Mouse (Mus musculus) left cerebral cortex, postnatal 36 days (tissue): ENCODE data around the gene Gnmt. TPM values are rescaled to one million over a fixed set of nuclear protein-coding genes. Genes with fewer than 3 reads are reported as not detected.

ENCODE experiments used
- DNase-seq, 2 experiments: peaks; one replicate each; pipeline ENCODE4 v3.0.0; 2021 to 2022; ENCODE audit warnings: low spot score in 2 of 2, mixed read lengths in 1 of 2
- intact Hi-C: fragments of 180-260 bp; cut with DNase I; formaldehyde crosslinking; loops from one replicate; pipeline ENCODE4 v1.15.1; 2025
- total RNA-seq, 2 experiments: library from RNA; stranded (reverse); gene quantifications; 2 replicates each; pipeline ENCODE4 v1.2.3; 2021

Gene Gnmt
- total RNA-seq, 2 experiments from 2014 or later: 0.52 TPM

DNA sequence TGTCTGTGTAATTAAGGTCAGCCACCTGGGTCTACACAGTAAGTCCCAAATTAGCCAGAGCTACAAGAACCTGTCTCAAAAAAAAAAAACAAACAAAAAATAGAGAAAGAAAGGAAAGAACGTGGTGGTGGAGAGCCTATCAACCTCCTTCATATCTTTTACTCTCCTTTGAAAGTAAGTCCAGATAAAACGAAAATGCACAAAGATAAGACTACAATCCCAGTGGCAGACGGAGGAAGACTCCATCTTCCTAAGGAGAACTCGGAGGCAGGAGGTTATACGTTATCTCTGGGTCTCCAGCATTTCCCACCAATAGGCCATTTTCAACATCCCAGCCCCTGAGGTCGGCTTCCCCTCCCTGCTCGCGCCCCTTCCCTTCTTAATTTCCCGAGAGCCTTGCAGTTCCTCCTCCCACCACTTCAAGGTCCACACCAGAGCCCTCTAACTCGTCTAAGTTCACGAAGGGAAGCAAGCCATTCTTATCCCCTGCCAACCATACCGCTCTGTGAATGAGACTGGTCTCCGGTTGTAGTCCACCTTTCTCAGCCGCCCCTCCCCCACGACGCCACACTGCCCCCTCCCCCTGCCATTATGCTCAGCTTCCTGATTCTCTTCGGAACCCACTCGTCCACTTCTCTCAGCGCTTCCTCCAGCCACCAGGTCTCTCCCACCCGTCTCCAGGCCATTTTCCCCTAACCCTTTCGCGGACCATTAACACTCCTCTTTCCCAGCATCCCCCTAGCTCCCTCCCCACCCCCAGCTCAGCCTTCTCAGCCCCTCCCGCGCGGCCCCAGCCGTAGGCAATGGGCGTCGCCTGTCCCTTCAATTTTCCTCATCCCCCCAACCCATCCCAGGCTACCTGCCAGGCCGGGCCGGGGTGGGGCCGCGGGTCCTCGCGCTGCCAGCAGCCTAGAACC is 48.9 kb downstream of the Gnmt start:
- intact Hi-C loops: loop anchor here (2.0 kb wide), 1 partner anchor 33 kb away; the partner anchor contains the start of genes Klc4 and Mrpl2

DNA sequence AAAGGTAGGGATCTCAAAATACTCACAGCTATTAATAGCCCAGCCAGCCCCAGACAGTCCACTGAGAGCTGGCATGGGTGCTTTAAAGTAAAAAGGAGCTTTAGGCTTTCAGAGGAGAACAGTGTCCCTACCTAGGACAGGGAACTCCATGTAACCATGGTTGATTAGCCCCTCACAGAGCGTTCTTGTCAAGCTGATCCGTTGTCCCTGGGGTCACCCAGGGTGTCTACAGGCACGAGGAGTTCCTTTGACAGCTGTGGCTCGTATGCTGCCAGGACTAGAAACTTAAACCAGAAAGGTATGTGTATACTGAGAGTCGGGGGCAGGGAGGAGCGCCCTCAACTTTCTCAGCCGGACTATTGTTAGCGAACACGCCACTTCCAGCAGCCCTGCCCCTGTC is 50.1 kb downstream of the Gnmt start:
- DNase-seq: no peak
- intact Hi-C loops: no loop called here

More for the DNA sequence above, 48.9 kb downstream of the Gnmt start:
- DNase-seq: no peak

GRCm38 (mm10) chr17:46678416-46678815 is 50.6 kb downstream of the Gnmt start, which contains the start of gene Mea1:
TSS of gene Mea1 (plus strand) at chr17:46678793.
- DNase-seq: no peak
- intact Hi-C loops: no loop called here

Other genes with a start within 250 kb of the Gnmt start
- 100 to 1,000 TPM; 126 to 139 TPM for gene Ttbk1, start 241.5 kb downstream of the Gnmt start, total RNA-seq
- 1 to 10 TPM; 3.5 to 5.4 TPM for gene Dnph1, start 232.5 kb downstream of the Gnmt start, total RNA-seq
- gene Cul9, start 182.8 kb downstream of the Gnmt start, total RNA-seq: 10 to 100 TPM; 58.8 to 76.6 TPM
- 10 to 100 TPM; 55.6 to 68.4 TPM for gene Srf, start 173.0 kb downstream of the Gnmt start, total RNA-seq
- gene Ptk7, start 99.7 kb downstream of the Gnmt start, total RNA-seq: 10 to 100 TPM; 10.3 to 11.0 TPM
- gene Klc4, start 83.1 kb downstream of the Gnmt start, total RNA-seq: 10 to 100 TPM; 19.9 to 21.7 TPM
- 10 to 100 TPM; 52.5 to 54.7 TPM for gene Mrpl2, start 82.9 kb downstream of the Gnmt start, total RNA-seq
- 10 to 100 TPM; 27.8 to 29.1 TPM for gene Cul7, start 78.8 kb downstream of the Gnmt start, total RNA-seq
- gene Rrp36, start 54.8 kb downstream of the Gnmt start, total RNA-seq: 10 to 100 TPM; 14.9 to 16.5 TPM
- 100 to 1,000 TPM; 118 to 128 TPM for gene Mea1, start 50.4 kb downstream of the Gnmt start, total RNA-seq
- gene Klhdc3, start 48.3 kb downstream of the Gnmt start, total RNA-seq: 100 to 1,000 TPM; 188 to 234 TPM
- gene Ppp2r5d, start 24.1 kb downstream of the Gnmt start, total RNA-seq: 10 to 100 TPM; 81.9 to 84.7 TPM
- 10 to 100 TPM; 50.6 to 52.4 TPM for gene Pex6, start 17.7 kb downstream of the Gnmt start, total RNA-seq
- gene Cnpy3, start 23.0 kb upstream of the Gnmt start, total RNA-seq: 10 to 100 TPM; 66.6 TPM
- gene Ptcra, start 34.5 kb upstream of the Gnmt start, total RNA-seq: under 1 TPM; 0.25 to 0.41 TPM
- gene 2310039H08Rik, start 43.5 kb upstream of the Gnmt start, total RNA-seq: 1 to 10 TPM; 6.9 to 7.8 TPM
- 10 to 100 TPM; 40.6 to 46.6 TPM for gene Rpl7l1, start 53.5 kb upstream of the Gnmt start, total RNA-seq
- gene Bicral, start 129.3 kb upstream of the Gnmt start, total RNA-seq: 10 to 100 TPM; 52.7 to 58.5 TPM
- gene Tbcc, start 161.5 kb upstream of the Gnmt start, total RNA-seq: 10 to 100 TPM; 33.4 to 37.6 TPM
- not detected for gene Prph2, start 181.3 kb upstream of the Gnmt start, total RNA-seq